Mouse (Mus musculus) induced T-regulatory cell, adult 2 months (primary cell): Measurements from ENCODE around the gene Kif3c.

ENCODE experiments used
- DNase-seq: peaks from one replicate; pipeline ENCODE4 v3.0.0-alpha.2; 2012; ENCODE audit warnings: low read depth

Kif3c gene

DNA sequence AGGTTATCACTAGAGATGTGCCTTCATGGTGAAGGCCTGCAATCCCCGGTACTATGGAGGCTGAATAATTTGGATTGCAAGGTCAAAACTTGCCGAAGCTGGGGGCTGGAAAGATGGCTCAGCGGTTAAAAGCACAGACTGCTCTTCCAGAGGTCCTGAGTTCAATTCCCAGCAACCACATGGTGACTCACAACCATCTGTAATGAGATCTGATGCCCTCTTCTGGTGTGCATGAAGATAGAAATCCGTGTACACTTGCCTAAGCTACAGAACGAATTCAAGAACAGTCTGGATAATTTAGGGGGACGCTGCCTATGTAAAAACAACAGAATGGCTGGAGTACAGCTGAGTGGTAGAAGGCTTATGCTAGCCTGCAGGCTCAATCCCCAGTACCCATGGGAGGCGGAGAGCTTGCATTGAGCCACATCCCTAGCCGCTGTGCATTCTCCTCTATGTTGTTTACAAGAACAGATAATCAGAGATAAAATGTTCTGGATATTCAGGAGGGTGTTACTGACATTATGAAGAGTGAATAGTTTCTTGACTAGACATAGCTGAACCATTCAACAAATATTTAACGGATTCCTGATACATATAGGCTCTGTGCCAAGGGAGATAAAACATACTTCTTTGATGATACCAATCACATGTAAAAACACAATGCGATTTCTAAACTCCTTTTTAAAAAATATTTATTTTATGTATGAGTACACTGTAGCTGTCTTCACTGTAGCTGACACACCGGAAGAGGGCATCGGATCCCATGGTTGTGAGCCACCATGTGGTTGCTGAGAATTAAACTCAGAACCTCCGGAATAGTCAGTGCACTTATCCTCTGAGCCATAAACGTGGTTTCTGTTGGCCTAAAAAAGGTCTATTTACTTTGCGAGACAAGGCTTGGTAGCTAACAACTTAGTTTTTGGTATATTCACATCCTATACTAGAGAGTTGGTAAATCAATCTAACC is 60.7 kb downstream of the Kif3c start:
- DNase-seq: no peak

DNA sequence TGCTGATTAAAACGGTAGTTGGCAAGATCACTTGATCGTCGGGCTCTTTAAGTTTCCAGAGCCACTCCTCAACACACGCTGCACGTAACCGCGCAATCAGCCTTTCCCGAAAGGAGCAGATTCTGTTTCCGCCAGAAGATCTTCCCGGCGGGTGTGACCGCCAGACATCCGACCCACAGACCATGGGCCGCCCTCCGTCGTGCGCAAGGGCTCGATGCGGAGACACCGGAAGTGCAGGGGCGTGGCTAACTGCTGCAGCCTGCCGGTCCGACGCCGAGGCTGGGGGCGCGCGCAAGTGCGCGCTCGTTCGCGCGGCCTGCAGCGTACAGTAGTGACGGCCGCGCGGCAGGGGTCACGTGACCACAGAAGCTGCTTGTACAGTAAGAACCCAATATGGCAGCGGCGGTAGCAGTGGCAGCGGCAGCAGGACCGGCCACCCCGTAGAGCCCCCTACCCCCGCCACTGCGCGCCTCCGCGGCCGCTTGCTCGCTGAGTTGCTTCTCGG is 61.6 kb downstream of the Kif3c start, which contains the start of gene Asxl2:
Gene Asxl2, plus strand, starts transcription at position 328 of the 505 bp plus-strand sequence.
- peak; percentile 99 for DNase-seq

DNA sequence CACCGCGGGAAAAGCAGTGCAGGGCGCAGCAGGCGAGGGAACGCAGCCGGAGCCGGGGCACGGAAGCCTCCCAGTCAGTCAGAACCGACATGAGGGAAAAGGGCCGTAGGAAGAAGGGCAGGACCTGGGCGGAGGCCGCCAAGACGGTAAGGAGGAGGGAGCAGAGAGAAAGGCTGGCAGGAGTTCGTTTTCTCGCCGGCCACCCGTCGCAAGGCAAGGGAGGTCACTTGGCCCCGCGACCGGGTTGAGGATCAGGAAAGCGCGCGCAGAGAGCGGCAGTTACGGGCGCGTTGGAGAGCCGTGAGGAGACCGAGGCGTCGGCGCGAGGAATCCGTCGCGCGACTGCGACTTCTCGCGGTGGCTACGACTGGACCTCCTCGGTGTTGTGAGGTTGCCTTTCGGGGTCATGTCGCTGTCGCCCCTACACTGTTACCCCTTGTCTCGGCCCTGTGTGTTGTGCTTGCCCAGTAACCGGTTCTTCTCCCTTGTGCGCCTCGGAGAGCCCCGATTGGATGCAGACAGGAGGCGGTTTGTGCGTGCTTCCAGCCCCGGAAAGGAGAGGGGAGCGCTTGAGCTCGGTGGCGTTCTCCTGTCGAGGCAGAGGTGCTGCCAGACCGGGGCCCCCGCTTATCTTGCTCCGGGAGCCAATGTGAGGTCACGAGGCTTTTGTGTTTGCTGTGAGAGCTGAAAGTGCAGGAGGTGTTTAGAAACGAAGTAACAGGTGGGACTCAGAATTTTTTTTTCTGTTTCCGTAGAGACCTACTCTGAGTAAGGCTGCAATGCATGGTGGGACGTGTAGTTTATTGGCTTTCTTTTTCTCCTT is 62.3 kb downstream of the Kif3c start:
- peak; percentile 88 for DNase-seq

DNA sequence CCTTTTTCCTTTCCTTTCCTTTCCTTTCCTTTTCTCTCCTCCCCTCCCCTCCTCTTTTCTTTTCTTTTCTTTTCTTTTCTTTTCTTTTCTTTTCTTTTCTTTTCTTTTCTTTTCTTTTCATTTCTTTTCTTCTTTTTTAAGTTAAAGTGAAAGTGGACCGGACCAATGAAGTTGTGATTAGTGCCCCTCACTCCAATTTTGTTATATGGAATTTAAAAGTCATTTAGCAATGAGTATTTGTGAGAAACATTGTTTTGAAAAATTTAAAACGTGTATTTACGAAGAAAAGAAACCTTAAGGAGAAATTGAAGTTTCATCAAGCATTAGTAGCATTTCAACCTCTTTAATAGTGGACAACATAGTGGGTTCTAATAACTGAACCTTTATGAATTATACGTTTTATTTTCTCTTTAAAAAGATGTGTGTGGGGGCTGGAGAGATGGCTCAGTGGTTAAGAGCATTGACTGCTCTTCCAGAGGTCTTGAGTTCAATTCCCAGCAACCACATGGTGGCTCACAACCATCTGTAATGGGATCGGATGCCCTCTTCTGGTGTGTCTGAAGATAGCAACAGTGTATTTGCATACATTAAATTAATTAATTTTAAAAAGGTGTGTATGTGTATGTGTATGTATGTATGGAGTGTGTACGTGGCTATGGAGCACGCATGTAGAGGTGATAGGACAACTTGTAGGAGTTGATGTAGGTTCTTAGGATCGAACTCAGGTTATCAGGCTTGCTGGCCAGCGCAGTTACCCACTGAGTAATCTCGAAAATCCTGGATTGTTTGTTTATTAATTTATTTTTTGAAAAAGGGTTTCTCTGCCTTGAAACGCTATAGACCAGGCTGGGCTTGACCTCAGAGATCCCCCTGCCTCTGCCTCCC is 63.2 kb downstream of the Kif3c start:
- DNase-seq: no peak

DNA sequence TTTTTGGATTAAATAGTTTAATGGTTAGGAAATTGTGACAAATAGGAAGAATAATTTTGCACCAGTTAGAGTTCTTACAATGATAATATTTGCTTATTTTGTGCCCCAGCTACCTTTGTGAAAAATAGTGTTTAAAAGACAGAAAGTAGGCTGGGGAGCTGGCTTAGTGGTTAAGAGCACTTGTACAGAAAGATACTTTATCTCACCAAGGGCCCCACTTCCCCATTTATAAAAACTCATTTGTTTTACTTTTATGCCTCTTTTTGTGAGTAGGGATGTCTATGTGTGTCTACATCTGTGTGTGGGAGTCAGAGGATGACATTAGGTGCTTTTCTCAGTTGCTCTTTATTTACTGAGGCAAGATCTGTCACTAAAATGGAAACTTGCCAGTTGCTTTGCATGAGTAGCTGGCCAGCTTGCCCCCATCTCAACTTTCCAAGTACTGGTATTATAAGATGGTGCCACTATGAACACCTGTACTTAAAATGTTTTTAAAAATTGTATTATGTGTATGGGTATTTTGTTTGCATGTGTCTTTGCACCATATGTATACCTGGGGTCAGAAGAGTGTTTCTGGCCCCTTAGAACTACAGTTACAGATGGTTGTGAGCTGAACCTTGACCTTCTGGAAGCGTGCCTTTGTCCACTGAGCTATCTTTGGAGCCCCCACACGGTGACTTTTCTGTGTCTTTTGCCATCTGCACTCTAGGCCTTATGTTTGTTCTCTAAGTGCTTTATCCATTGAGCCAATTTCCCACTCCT is 64.9 kb downstream of the Kif3c start:
- no peak for DNase-seq

DNA sequence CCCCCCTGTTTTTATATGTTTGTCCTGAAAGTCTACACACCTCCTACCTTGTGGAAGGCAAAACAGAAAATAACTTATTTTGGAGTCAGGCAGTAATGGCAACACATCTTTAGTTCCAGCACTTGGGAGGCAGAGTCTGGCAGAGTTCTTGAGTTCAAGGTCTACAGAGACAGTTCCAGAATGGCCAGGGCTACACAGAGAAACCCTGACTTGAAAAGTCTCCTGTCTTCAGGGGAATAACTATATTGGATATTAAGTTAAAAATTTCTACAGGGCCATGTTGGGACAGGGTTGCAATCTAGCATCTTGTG is 65.5 kb downstream of the Kif3c start:
- no peak for DNase-seq

DNA sequence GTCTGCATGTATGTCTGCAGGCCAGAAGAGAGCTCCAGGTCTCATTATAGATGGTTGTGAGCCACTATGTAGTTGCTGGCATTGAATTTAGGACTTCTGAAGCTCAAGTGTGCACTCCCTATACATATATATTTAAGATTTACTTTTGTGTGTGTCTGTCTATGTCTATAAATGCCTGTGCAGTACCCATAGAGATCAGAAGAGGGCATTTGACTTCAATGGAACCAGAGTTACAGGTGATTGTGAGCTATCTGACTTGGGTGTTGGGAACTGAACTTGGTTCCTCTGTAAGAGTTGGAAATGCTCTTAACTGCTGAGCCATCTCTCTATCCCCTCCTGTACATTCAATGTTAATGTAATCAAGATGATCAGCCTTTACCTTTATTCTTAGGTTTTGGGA is 66.1 kb downstream of the Kif3c start:
- DNase-seq: peak; percentile 60

DNA sequence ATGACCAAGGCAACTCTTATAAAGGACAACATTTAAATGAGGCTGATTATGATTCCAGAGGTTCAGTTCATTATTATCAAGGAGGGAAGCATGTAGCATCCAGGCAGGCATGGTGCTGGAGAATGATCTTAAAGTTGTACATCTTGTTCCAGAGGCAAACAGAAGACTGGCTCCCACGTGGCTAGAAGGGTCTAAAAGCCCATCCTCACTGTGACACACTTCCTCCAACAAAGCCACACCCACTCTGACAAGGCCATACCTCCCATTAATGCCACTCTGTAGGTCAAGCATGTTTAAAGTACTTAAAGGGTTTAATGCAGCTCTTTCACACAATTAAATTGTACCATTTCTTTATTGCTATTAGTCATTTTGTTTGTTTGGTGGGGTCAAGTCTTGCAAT is 68.8 kb downstream of the Kif3c start:
- no peak for DNase-seq

DNA sequence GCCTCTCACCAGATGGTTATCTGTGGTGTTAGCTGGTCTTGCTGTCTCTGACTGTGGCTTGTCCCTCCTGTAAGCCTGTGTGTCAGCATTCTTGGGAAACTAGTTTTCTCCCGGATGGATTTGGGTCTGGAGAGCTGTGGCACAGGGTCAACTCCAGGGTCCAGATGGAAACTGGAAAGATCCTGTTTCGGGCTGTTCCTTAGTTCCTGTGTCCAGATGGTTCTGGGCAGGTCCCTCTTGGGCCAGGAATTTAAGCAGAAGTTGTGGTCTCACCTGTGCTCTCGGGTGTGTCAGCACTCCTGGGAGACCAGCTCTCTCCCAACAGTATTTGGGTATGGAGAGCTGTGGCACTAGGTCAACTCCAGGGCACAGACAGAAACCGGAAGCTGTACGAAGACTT is 71.5 kb downstream of the Kif3c start:
- no peak for DNase-seq

DNA sequence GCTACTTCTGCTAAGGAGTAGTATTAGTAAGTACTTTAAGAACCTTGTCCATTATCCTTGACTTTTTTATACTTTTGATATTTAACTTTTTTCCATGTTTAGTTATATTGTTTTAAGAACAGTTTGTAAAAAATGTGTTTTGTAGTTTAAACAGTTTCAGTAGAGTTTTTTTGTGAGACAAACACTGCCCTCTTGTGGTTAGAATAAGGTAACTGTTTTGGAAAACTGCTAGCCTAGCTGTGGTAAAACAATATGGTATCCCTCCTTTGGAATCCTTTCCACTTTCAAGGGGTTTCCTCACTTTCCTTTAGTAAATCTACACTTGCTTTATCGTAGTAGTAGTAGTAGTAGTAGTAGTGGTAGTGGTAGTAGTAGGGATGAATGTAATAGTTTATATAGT is 72.9 kb downstream of the Kif3c start:
- DNase-seq: peak; percentile 71

DNA sequence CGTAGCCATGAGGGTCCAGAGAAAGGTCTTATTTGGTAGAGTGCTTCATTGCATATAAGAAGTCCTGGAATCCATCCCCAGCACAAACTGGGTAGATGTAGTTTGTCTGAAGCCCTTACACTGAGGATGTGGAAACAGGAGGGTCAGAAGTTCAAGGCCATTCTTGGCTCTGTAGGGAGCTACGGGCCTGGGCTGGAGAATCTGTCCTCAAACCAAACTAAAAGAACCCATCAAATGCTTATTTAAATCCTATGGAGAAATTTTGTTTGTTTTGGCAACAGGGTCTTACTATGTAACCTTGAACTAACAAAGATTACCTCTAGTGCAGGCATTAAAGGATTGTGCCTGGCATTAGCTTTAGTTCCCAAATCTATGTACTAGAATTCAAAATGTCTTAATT is 76.0 kb downstream of the Kif3c start:
- DNase-seq: peak; percentile 46

DNA sequence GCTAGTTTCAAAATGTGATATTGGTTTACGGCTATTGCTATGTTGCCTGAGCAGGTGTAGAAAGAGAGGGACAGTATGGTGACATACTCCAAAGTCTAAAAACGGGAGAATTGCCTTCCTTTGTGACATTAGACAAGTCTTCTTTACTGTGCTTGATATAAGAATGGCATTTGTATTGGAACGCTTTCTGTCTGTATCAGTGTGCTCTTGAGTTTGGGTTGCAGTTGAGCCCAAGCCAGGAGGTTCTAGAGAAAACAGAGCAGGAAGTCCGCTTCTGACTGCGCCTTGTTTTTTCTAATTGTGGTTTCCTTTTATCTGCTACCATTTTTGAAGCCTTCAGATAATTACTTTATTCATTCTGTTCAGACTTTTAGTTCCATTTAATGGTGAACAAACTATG is 76.4 kb downstream of the Kif3c start:
- peak; percentile 73 for DNase-seq

DNA sequence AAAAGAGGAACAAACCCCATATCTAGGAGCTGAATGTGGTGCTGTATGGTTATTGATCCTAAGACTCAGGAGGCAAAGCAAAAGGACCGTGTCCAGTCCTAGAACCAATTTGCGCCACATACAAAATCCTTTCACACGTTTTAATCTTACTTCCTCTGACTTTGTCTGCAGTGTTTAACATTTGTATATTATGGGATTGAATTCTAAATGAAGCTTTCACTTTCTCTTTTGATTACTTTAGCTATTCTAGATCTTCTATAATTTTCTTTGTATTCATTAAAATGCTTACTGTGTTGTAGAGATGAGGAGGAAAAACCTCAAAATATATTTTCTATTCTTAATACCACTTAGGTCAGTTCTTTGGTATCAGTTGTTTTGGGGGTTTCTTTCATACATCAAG is 88.6 kb downstream of the Kif3c start:
- DNase-seq: peak; percentile 36
